21 mouse cellular contexts compared by ENCODE assay signal in genomic region chr9:86858101-86858500, GRCm38 (mm10). TPM values are rescaled to one million over a fixed set of nuclear protein-coding genes. Genes with fewer than 3 reads are reported as not detected.
DNase-seq lines count a peak whose midpoint lies in the region; ATAC-seq and TF ChIP-seq lines count a peak whose summit lies in the region.
"Had no signal": no experiment of that assay in that cellular context is flagged by ENCODE, and none has a peak within 500 bp of the region (broad histone marks: within the 10 kb centered on the region; RNA-seq: fewer than 3 reads in every experiment).

No protein-coding gene starts in this region.

- 94% methylated on average over 4 of the region's 4 CpGs for WGBS in midbrain, embryonic 11.5 days
- WGBS in midbrain, embryonic 10.5 days, result 96% methylated on average over 4 of the region's 4 CpGs
- WGBS in olfactory bulb, adult 2 months, result 23% methylated on average over 4 of the region's 4 CpGs

- H3K27ac ChIP-seq in layer of hippocampus, adult 2 months, result peak overlapping the region; percentile 28; the same call in 1 of the 2 replicates
- H3K27ac ChIP-seq in midbrain, embryonic 11.5 days (ENCODE audit: low read depth, low read length), result no peak overlapping the region
- H3K27ac ChIP-seq in midbrain, embryonic 10.5 days (replicated peaks), result no peak overlapping the region
- peak overlapping the region; percentile 88 for H3K27ac ChIP-seq in olfactory bulb, adult 2 months (ENCODE audit: insufficient read depth, low read depth, low read length)
- H3K27ac ChIP-seq: embryonic facial prominence, embryonic 12.5 days; forebrain, embryonic 15.5 days; hindbrain, embryonic 15.5 days had no signal

- peak in 1 of 2 experiments; percentile 32 for DNase-seq in layer of hippocampus, adult 2 months (ENCODE audit: low spot score in 2 of 2)
- DNase-seq in layer of hippocampus, postnatal 14 days (ENCODE audit: low spot score in 2 of 2), result no peak
- DNase-seq in midbrain, embryonic 11.5 days (ENCODE audit: low spot score, missing footprints), result peak; percentile 31
- no peak for DNase-seq in midbrain, embryonic 10.5 days (ENCODE audit: low spot score)
- DNase-seq in brain, adult 2 months (ENCODE audit: low read depth, low spot score), result peak; percentile 90
- DNase-seq in cerebellum, adult 11-12 months, result no peak
- DNase-seq: adrenal gland, postnatal 14 days; cerebellum, adult 8-10 months; cerebellum, postnatal 14 days; gastrocnemius, postnatal 36 days; heart, adult 11 months; heart, postnatal 36 days had no signal

- no peaks in the 10 kb centered on the region for H3K9me3 ChIP-seq in midbrain, embryonic 11.5 days (ENCODE audit: control insufficient read depth, low read length)
- no peaks in the 10 kb centered on the region for H3K9me3 ChIP-seq in midbrain, embryonic 10.5 days (replicated peaks)
- H3K9me3 ChIP-seq: embryonic facial prominence, embryonic 12.5 days; forebrain, embryonic 15.5 days; heart, embryonic 13.5 days; hindbrain, embryonic 15.5 days had no signal

- H3K27me3 ChIP-seq in midbrain, embryonic 11.5 days (ENCODE audit: control insufficient read depth, insufficient read depth, low read length), result no peaks in the 10 kb centered on the region
- H3K27me3 ChIP-seq in midbrain, embryonic 10.5 days (ENCODE audit: low read depth, poor library complexity, severe bottlenecking), result no peaks in the 10 kb centered on the region
- H3K27me3 ChIP-seq: CH12.LX; embryonic facial prominence, embryonic 12.5 days; forebrain, embryonic 15.5 days; heart, embryonic 13.5 days; hindbrain, embryonic 15.5 days; Patski had no signal

- H3K4me3 ChIP-seq in layer of hippocampus, adult 2 months, result no peak overlapping the region
- H3K4me3 ChIP-seq in midbrain, embryonic 11.5 days (ENCODE audit: low read depth, low read length), result no peak overlapping the region
- H3K4me3 ChIP-seq in midbrain, embryonic 10.5 days, result no peak overlapping the region
- H3K4me3 ChIP-seq in olfactory bulb, adult 2 months (ENCODE audit: insufficient read depth, low read depth, low read length), result no peak overlapping the region
- H3K4me3 ChIP-seq: embryonic facial prominence, embryonic 12.5 days; forebrain, embryonic 15.5 days; heart, embryonic 13.5 days; hindbrain, embryonic 15.5 days had no signal

- TF ChIP-seq POLR2A in olfactory bulb, adult 2 months (IDR thresholded peaks at IDR 0.05; ENCODE audit: insufficient read depth, low read depth, low read length), result no peak

- no peak overlapping the region for H3K4me2 ChIP-seq in midbrain, embryonic 11.5 days
- H3K4me2 ChIP-seq: embryonic facial prominence, embryonic 12.5 days; forebrain, embryonic 15.5 days; heart, embryonic 13.5 days; hindbrain, embryonic 15.5 days had no signal

- no peak overlapping the region for H3K9ac ChIP-seq in midbrain, embryonic 11.5 days (ENCODE audit: low read length)
- H3K9ac ChIP-seq: embryonic facial prominence, embryonic 12.5 days; forebrain, embryonic 15.5 days; heart, embryonic 13.5 days; hindbrain, embryonic 15.5 days had no signal

- H3K4me1 ChIP-seq in midbrain, embryonic 11.5 days (ENCODE audit: control insufficient read depth, insufficient read depth, low read length), result no peaks in the 10 kb centered on the region
- H3K4me1 ChIP-seq in midbrain, embryonic 10.5 days, result no peaks in the 10 kb centered on the region
- H3K4me1 ChIP-seq in olfactory bulb, adult 2 months (ENCODE audit: control insufficient read depth, insufficient read depth, low read length), result peaks cover 12% of the 10 kb centered on the region
- H3K4me1 ChIP-seq: embryonic facial prominence, embryonic 12.5 days; forebrain, embryonic 15.5 days; hindbrain, embryonic 15.5 days had no signal

- no peak for TF ChIP-seq CTCF in layer of hippocampus, adult 2 months (conservative IDR thresholded peaks at IDR 0.05)
- TF ChIP-seq CTCF in olfactory bulb, adult 2 months (IDR thresholded peaks at IDR 0.05; ENCODE audit: insufficient read depth, low read depth, low read length), result no peak

- no peaks in the 10 kb centered on the region for H3K36me3 ChIP-seq in midbrain, embryonic 11.5 days (ENCODE audit: control insufficient read depth, insufficient read depth, low read length)
- H3K36me3 ChIP-seq in midbrain, embryonic 10.5 days, result no peaks in the 10 kb centered on the region
- H3K36me3 ChIP-seq: embryonic facial prominence, embryonic 12.5 days; hindbrain, embryonic 15.5 days had no signal

- no peak for ATAC-seq in midbrain, embryonic 11.5 days (ENCODE audit: low FRiP score)
- ATAC-seq: activated CD4-positive, CD25-positive, alpha-beta regulatory T cell, adult 4 months; forebrain, embryonic 15.5 days; Patski had no signal

RNA-seq across cellular contexts. Expression of gene Snap91, which starts 22.4 kb away (rescaled TPM):
- 100 to 1,000 TPM; 395 to 402 TPM for total RNA-seq in layer of hippocampus, adult 2 months (2021)
- total RNA-seq in layer of hippocampus, postnatal 14 days (2021), result 100 to 1,000 TPM; 507 to 511 TPM
- polyA plus RNA-seq in midbrain, embryonic 11.5 days (2014; fragmentation: Nextera tagmentation; extraction: Ambion mirVana), result 12.2 and 13.1 TPM in 2 replicates
- 6.5 and 14.5 TPM in 2 replicates for polyA plus RNA-seq in midbrain, embryonic 10.5 days (2016; fragmentation: Nextera tagmentation; extraction: Ambion mirVana)
- polyA plus RNA-seq in olfactory bulb, adult 2 months (2012; ENCODE audit: insufficient read depth, insufficient read length, low replicate concordance, missing spikeins), result 110 and 627 TPM in 2 replicates
- total RNA-seq: common myeloid progenitor, adult 5-6 weeks had no signal
- polyA plus RNA-seq: activated CD4-positive, CD25-positive, alpha-beta regulatory T cell, adult 4 months had no signal

Comparison
In these comparisons a context has a peak if more than half of its experiments do, and no peak if none do; other contexts are left out.
1. DNase-seq: peak in midbrain, embryonic 11.5 days (single experiment) and brain, adult 2 months (single experiment); none in layer of hippocampus, postnatal 14 days (0 of 2), midbrain, embryonic 10.5 days (single experiment) and cerebellum, adult 11-12 months (single experiment).
2. H3K27ac ChIP-seq: peak in layer of hippocampus, adult 2 months (single experiment) and olfactory bulb, adult 2 months (single experiment); none in midbrain, embryonic 11.5 days (single experiment) and midbrain, embryonic 10.5 days (single experiment).